Mouse (Mus musculus) C2C12 (cell line): Measurements from ENCODE around the gene Fbxo40. TPM values are rescaled to one million over a fixed set of nuclear protein-coding genes. Genes with fewer than 3 reads are reported as not detected.

ENCODE experiments used
- H3K27me3 ChIP-seq: one replicate; pipeline ENCODE4 v1.6.1; 2011; ENCODE audit not compliant: control insufficient read depth, insufficient read depth, insufficient read length
- H3K36me3 ChIP-seq: one replicate; pipeline ENCODE4 v1.6.1; 2011; ENCODE audit not compliant: control insufficient read depth, insufficient read depth
- H3K4me3 ChIP-seq: one replicate; pipeline ENCODE4 v1.5.1; 2011; ENCODE audit warnings: mild to moderate bottlenecking, control low read depth; ENCODE audit not compliant: poor library complexity, insufficient read depth, severe bottlenecking
- H3K79me2 ChIP-seq: one replicate; pipeline ENCODE4 v1.6.1; 2011; ENCODE audit not compliant: control insufficient read depth, insufficient read depth
- H3K79me3 ChIP-seq: one replicate; pipeline ENCODE4 v1.6.1; 2011; ENCODE audit warnings: low read depth, control low read depth
- H3ac ChIP-seq: one replicate; pipeline ENCODE3; 2011; ENCODE audit warnings: low read depth; ENCODE audit not compliant: control insufficient read depth, insufficient read length
- CEBPB ChIP-seq: IDR thresholded peaks from one replicate; pipeline ENCODE4 v1.6.1; 2011; ENCODE audit warnings: low read depth, mild to moderate bottlenecking, control low read depth, moderate library complexity
- CTCF ChIP-seq: IDR thresholded peaks from one replicate; pipeline ENCODE4 v1.5.1; 2011; ENCODE audit not compliant: control insufficient read depth, insufficient read depth, insufficient read length
- FOSL1 ChIP-seq: IDR thresholded peaks from one replicate; pipeline ENCODE4 v1.8.0; 2011; ENCODE audit warnings: mild to moderate bottlenecking, low read length; ENCODE audit not compliant: poor library complexity, insufficient read depth, severe bottlenecking
- MAX ChIP-seq: IDR thresholded peaks from one replicate; pipeline ENCODE4 v1.6.1; 2011; ENCODE audit warnings: mild to moderate bottlenecking, control low read depth
- MYOD1 ChIP-seq: IDR thresholded peaks from one replicate; pipeline ENCODE4 v1.6.1; 2011; ENCODE audit warnings: low read depth; ENCODE audit not compliant: control insufficient read depth, insufficient read length
- MYOG ChIP-seq: IDR thresholded peaks from one replicate; pipeline ENCODE4 v1.6.1; 2011; ENCODE audit not compliant: control insufficient read depth, insufficient read length; ENCODE audit errors: extremely low read depth
- USF1 ChIP-seq: IDR thresholded peaks from one replicate; pipeline ENCODE4 v1.6.1; 2011; ENCODE audit warnings: low read depth, mild to moderate bottlenecking, control low read depth, moderate library complexity
- polyA plus RNA-seq: library from polyadenylated mRNA; unstranded; fragments of >200 nt; fragmentation: generic; extraction: Trizol; gene quantifications from one replicate; pipeline ENCODE4 v1.2.1, GENCODE M21; 2012; ENCODE audit warnings: missing spikeins

Gene Fbxo40
- polyA plus RNA-seq, 1 experiment, result 0.02 TPM

- no peaks in the 10 kb centered on the region for H3K79me3 ChIP-seq
- no peak overlapping the region for H3K4me3 ChIP-seq
- no peaks in the 10 kb centered on the region for H3K79me2 ChIP-seq
- H3K36me3 ChIP-seq, result no peaks in the 10 kb centered on the region
- H3K27me3 ChIP-seq, result peaks cover 4% of the 10 kb centered on the region
- no peak for TF ChIP-seq MYOD1
- no peak overlapping the region for H3ac ChIP-seq
Measured at GRCm38 (mm10) chr16:36944895-36945424, 45.3 kb downstream of the Fbxo40 start.

- Histone ChIP-seq H3K79me2 (no peaks in the 10 kb centered on the region), H3ac (no peak overlapping the region), H3K27me3 (no peaks in the 10 kb centered on the region), H3K36me3 (no peaks in the 10 kb centered on the region), H3K79me3 (no peaks in the 10 kb centered on the region), H3K4me3 (no peak overlapping the region)
- TF ChIP-seq CTCF, result no peak
- TF ChIP-seq MYOD1, result no peak
- TF ChIP-seq MAX, result no peak
- no peak for TF ChIP-seq CEBPB
- no peak for TF ChIP-seq USF1
- no peak for TF ChIP-seq FOSL1
- TF ChIP-seq MYOG, result no peak
Measured at GRCm38 (mm10) chr16:36943591-36943990, 46.7 kb downstream of the Fbxo40 start.

GRCm38 (mm10) chr16:36941895-36942294 is 48.4 kb downstream of the Fbxo40 start:
- Histone ChIP-seq H3K36me3 (no peaks in the 10 kb centered on the region), H3K79me2 (no peaks in the 10 kb centered on the region), H3K4me3 (no peak overlapping the region), H3ac (no peak overlapping the region), H3K79me3 (no peaks in the 10 kb centered on the region), H3K27me3 (no peaks in the 10 kb centered on the region)
- no peak for TF ChIP-seq MYOG
- TF ChIP-seq CTCF, result no peak
- no peak for TF ChIP-seq MAX
- no peak for TF ChIP-seq CEBPB
- no peak for TF ChIP-seq USF1
- TF ChIP-seq MYOD1, result no peak
- TF ChIP-seq FOSL1, result no peak

GRCm38 (mm10) chr16:36941137-36941727 is 49.0 kb downstream of the Fbxo40 start:
- Histone ChIP-seq H3K79me2 (no peaks in the 10 kb centered on the region), H3K36me3 (no peaks in the 10 kb centered on the region), H3K27me3 (no peaks in the 10 kb centered on the region), H3K4me3 (no peak overlapping the region), H3K79me3 (no peaks in the 10 kb centered on the region), H3ac (no peak overlapping the region)
- TF ChIP-seq FOSL1, result no peak
- no peak for TF ChIP-seq CEBPB
- no peak for TF ChIP-seq CTCF
- TF ChIP-seq USF1, result no peak
- TF ChIP-seq MYOD1, result no peak

- Histone ChIP-seq H3ac (no peak overlapping the region), H3K79me3 (no peaks in the 10 kb centered on the region), H3K79me2 (no peaks in the 10 kb centered on the region), H3K27me3 (no peaks in the 10 kb centered on the region), H3K4me3 (no peak overlapping the region), H3K36me3 (peaks cover 12% of the 10 kb centered on the region)
- TF ChIP-seq MAX (no peak), USF1 (no peak), CEBPB (no peak), MYOG (no peak), CTCF (no peak), FOSL1 (no peak), MYOD1 (no peak)
Measured at GRCm38 (mm10) chr16:36935814-36936213, 54.5 kb downstream of the Fbxo40 start.

GRCm38 (mm10) chr16:36934841-36935620 is 55.2 kb downstream of the Fbxo40 start, which contains the start of gene Hcls1:
Gene Hcls1 (plus strand): TSS chr16:36934983.
- no peaks in the 10 kb centered on the region for H3K79me3 ChIP-seq
- H3K27me3 ChIP-seq, result no peaks in the 10 kb centered on the region
- TF ChIP-seq FOSL1 (no peak), MYOG (no peak), USF1 (no peak), CTCF (no peak), MAX (no peak), MYOD1 (no peak), CEBPB (no peak)
- H3ac ChIP-seq, result no peak within 1 kb of the TSS
- peaks cover 12% of the 10 kb centered on the region for H3K36me3 ChIP-seq
- H3K4me3 ChIP-seq, result no peak within 1 kb of the TSS
- H3K79me2 ChIP-seq, result no peaks in the 10 kb centered on the region
